Mouse (Mus musculus) liver, adult (tissue): ENCODE results near the gene Hsd3b7.

ENCODE experiments used
- GATA4 ChIP-seq: IDR thresholded peaks from 2 replicates; pipeline ENCODE4 v1.6.1; 2014; ENCODE audit warnings: mild to moderate bottlenecking, low read length; ENCODE audit not compliant: insufficient replicate concordance

The Hsd3b7 gene

GRCm38 (mm10) chr7:127800435-127801009, at the start of gene Hsd3b7:
Hsd3b7 (plus strand) TSS chr7:127800604.
- TF ChIP-seq GATA4: no peak; the same call in 1 of the 2 replicates

- TF ChIP-seq GATA4: no peak
These were observed 48.8 kb upstream of the Hsd3b7 start for GRCm38 (mm10) chr7:127751619-127752018.

- no peak for TF ChIP-seq GATA4
These were observed 48.3 kb upstream of the Hsd3b7 start for GRCm38 (mm10) chr7:127752069-127752468.

- TF ChIP-seq GATA4: no peak
These were observed 47.2 kb upstream of the Hsd3b7 start for GRCm38 (mm10) chr7:127753158-127753557.

- no peak for TF ChIP-seq GATA4
These were observed 46.7 kb upstream of the Hsd3b7 start for GRCm38 (mm10) chr7:127753741-127754140.

GRCm38 (mm10) chr7:127759716-127760115, 40.7 kb upstream of the Hsd3b7 start:
- no peak for TF ChIP-seq GATA4

- no peak for TF ChIP-seq GATA4
These were observed 39.9 kb upstream of the Hsd3b7 start for GRCm38 (mm10) chr7:127760478-127760877.

GRCm38 (mm10) chr7:127761026-127761425, 39.4 kb upstream of the Hsd3b7 start:
- no peak for TF ChIP-seq GATA4

- no peak for TF ChIP-seq GATA4
These were observed 36.8 kb upstream of the Hsd3b7 start for GRCm38 (mm10) chr7:127763642-127764041.

GRCm38 (mm10) chr7:127765756-127766155, 34.6 kb upstream of the Hsd3b7 start:
- TF ChIP-seq GATA4: no peak

GRCm38 (mm10) chr7:127766851-127767609, 33.4 kb upstream of the Hsd3b7 start:
- no peak for TF ChIP-seq GATA4

- TF ChIP-seq GATA4: no peak
These were observed 32.6 kb upstream of the Hsd3b7 start for GRCm38 (mm10) chr7:127767671-127768345.

- no peak for TF ChIP-seq GATA4
These were observed 31.9 kb upstream of the Hsd3b7 start for GRCm38 (mm10) chr7:127768346-127768996.

- TF ChIP-seq GATA4: no peak
These were observed 31.3 kb upstream of the Hsd3b7 start for GRCm38 (mm10) chr7:127768997-127769593.

GRCm38 (mm10) chr7:127769651-127770038, 30.8 kb upstream of the Hsd3b7 start, which contains the start of gene Orai3:
Orai3 (plus strand) TSS chr7:127769815.
- no peak for TF ChIP-seq GATA4
